Mouse (Mus musculus) MEL (cell line): ENCODE measurements around the gene P3h2.

ENCODE experiments used
- CHD1 ChIP-seq: IDR thresholded peaks from 2 replicates; pipeline ENCODE4 v1.6.1; 2012; ENCODE audit warnings: low read depth, mild to moderate bottlenecking, inconsistent platforms, low read length, improper control_type of control experiment
- CTCF ChIP-seq, 3 experiments: IDR thresholded peaks in 2 of 3; conservative IDR thresholded peaks in 1 of 3; 2 replicates each; pipeline ENCODE4 v1.5.1; 2011 to 2012; ENCODE audit warnings: low read length in 3 of 3, low read depth in 2 of 3, mild to moderate bottlenecking in 2 of 3, improper control_type of control experiment in 1 of 3, inconsistent platforms in 1 of 3, mixed read lengths in 1 of 3, moderate library complexity in 1 of 3; ENCODE audit not compliant: control insufficient read depth in 1 of 3, insufficient read depth in 1 of 3, poor library complexity in 1 of 3, severe bottlenecking in 1 of 3
- ETS1 ChIP-seq: IDR thresholded peaks from 2 replicates; pipeline ENCODE4 v1.6.1; 2012; ENCODE audit warnings: low read depth, mild to moderate bottlenecking, inconsistent platforms, low read length, improper control_type of control experiment, moderate library complexity
- MXI1 ChIP-seq: IDR thresholded peaks from 2 replicates; pipeline ENCODE4 v1.6.1; 2011; ENCODE audit warnings: mild to moderate bottlenecking, low read depth, low read length, improper control_type of control experiment
- MYC ChIP-seq: IDR thresholded peaks from 2 replicates; pipeline ENCODE4 v1.6.1; 2011; ENCODE audit warnings: low read depth, mild to moderate bottlenecking, low read length, improper control_type of control experiment, moderate library complexity
- NELFE ChIP-seq: IDR thresholded peaks from 2 replicates; pipeline ENCODE4 v1.6.1; 2011; ENCODE audit warnings: low read depth, low read length, improper control_type of control experiment
- POLR2A ChIP-seq, 2 experiments: IDR thresholded peaks; 2 replicates each; pipeline ENCODE4 v1.6.1; 2011 to 2012; ENCODE audit warnings: low read length in 2 of 2, mild to moderate bottlenecking in 2 of 2, control low read depth in 1 of 2, improper control_type of control experiment in 1 of 2, low read depth in 1 of 2, moderate library complexity in 1 of 2; ENCODE audit not compliant: control insufficient read depth in 1 of 2, insufficient read depth in 1 of 2, poor library complexity in 1 of 2
- POLR2AphosphoS5 ChIP-seq: IDR thresholded peaks from 2 replicates; pipeline ENCODE4 v1.6.1; 2012; ENCODE audit warnings: low read depth, borderline replicate concordance, mild to moderate bottlenecking, inconsistent platforms, low read length, moderate library complexity, mixed read lengths
- RAD21 ChIP-seq: IDR thresholded peaks from 2 replicates; pipeline ENCODE4 v1.6.1; 2011; ENCODE audit warnings: mild to moderate bottlenecking, low read depth, low read length, improper control_type of control experiment
- TCF12 ChIP-seq: IDR thresholded peaks from 2 replicates; pipeline ENCODE4 v1.6.1; 2014; ENCODE audit warnings: low read depth, mild to moderate bottlenecking, inconsistent platforms, low read length, improper control_type of control experiment, moderate library complexity

- no peak for TF ChIP-seq CTCF (IDR thresholded peaks at IDR 0.05 in 2 of 3, conservative IDR thresholded peaks at IDR 0.05 in 1 of 3; ENCODE audit: control insufficient read depth in 1 of 3, insufficient read depth in 1 of 3, low read depth in 2 of 3, low read length in 3 of 3, poor library complexity in 1 of 3, severe bottlenecking in 1 of 3)
- no peak for TF ChIP-seq CHD1
- TF ChIP-seq POLR2A (IDR thresholded peaks at IDR 0.05; ENCODE audit: control insufficient read depth in 1 of 2, insufficient read depth in 1 of 2, low read depth in 1 of 2, low read length in 2 of 2, poor library complexity in 1 of 2), result no peak
- TF ChIP-seq ETS1, result no peak
- TF ChIP-seq RAD21, result no peak
- no peak for TF ChIP-seq POLR2AphosphoS5
- no peak for TF ChIP-seq TCF12
- no peak for TF ChIP-seq MYC
- TF ChIP-seq MXI1, result no peak
- TF ChIP-seq NELFE, result no peak
Observed at GRCm38 (mm10) chr16:26041929-26042303, 63.7 kb downstream of the P3h2 start.
